Mouse (Mus musculus) C2C12 (cell line): ENCODE measurements at regions not wholly inside any gene's neighbourhood (a gene's known extent, or its start where the extent isn't known, plus 50 kb on each side); places are given as distances from the start of the nearest gene placed in this dataset.
"Not testable (repeated sequence)": the region's sequence is repeated elsewhere in the genome, so short reads cannot be mapped to it uniquely, and the experiment has no call there.

ENCODE experiments used
- H3K27me3 ChIP-seq: one replicate; pipeline ENCODE4 v1.6.1; 2011; ENCODE audit not compliant: control insufficient read depth, insufficient read depth, insufficient read length
- H3K36me3 ChIP-seq: one replicate; pipeline ENCODE4 v1.6.1; 2011; ENCODE audit not compliant: control insufficient read depth, insufficient read depth
- H3K4me3 ChIP-seq: one replicate; pipeline ENCODE4 v1.5.1; 2011; ENCODE audit warnings: mild to moderate bottlenecking, control low read depth; ENCODE audit not compliant: poor library complexity, insufficient read depth, severe bottlenecking
- H3K79me2 ChIP-seq: one replicate; pipeline ENCODE4 v1.6.1; 2011; ENCODE audit not compliant: control insufficient read depth, insufficient read depth
- H3K79me3 ChIP-seq: one replicate; pipeline ENCODE4 v1.6.1; 2011; ENCODE audit warnings: low read depth, control low read depth
- H3ac ChIP-seq: one replicate; pipeline ENCODE3; 2011; ENCODE audit warnings: low read depth; ENCODE audit not compliant: control insufficient read depth, insufficient read length
- CEBPB ChIP-seq: IDR thresholded peaks from one replicate; pipeline ENCODE4 v1.6.1; 2011; ENCODE audit warnings: low read depth, mild to moderate bottlenecking, control low read depth, moderate library complexity
- CTCF ChIP-seq: IDR thresholded peaks from one replicate; pipeline ENCODE4 v1.5.1; 2011; ENCODE audit not compliant: control insufficient read depth, insufficient read depth, insufficient read length
- FOSL1 ChIP-seq: IDR thresholded peaks from one replicate; pipeline ENCODE4 v1.8.0; 2011; ENCODE audit warnings: mild to moderate bottlenecking, low read length; ENCODE audit not compliant: poor library complexity, insufficient read depth, severe bottlenecking
- MAX ChIP-seq: IDR thresholded peaks from one replicate; pipeline ENCODE4 v1.6.1; 2011; ENCODE audit warnings: mild to moderate bottlenecking, control low read depth
- MYOD1 ChIP-seq: IDR thresholded peaks from one replicate; pipeline ENCODE4 v1.6.1; 2011; ENCODE audit warnings: low read depth; ENCODE audit not compliant: control insufficient read depth, insufficient read length
- MYOG ChIP-seq: IDR thresholded peaks from one replicate; pipeline ENCODE4 v1.6.1; 2011; ENCODE audit not compliant: control insufficient read depth, insufficient read length; ENCODE audit errors: extremely low read depth
- USF1 ChIP-seq: IDR thresholded peaks from one replicate; pipeline ENCODE4 v1.6.1; 2011; ENCODE audit warnings: low read depth, mild to moderate bottlenecking, control low read depth, moderate library complexity

- TF ChIP-seq USF1 (no peak), CTCF (peak; percentile 67), FOSL1 (no peak)
- no peak overlapping the region for H3ac ChIP-seq
- H3K79me3 ChIP-seq, result no peaks in the 10 kb centered on the region
- H3K4me3 ChIP-seq, result no peak overlapping the region
- H3K36me3 ChIP-seq, result no peaks in the 10 kb centered on the region
- H3K27me3 ChIP-seq, result no peaks in the 10 kb centered on the region
- no peaks in the 10 kb centered on the region for H3K79me2 ChIP-seq
Measured at GRCm38 (mm10) chr15:89730320-89730719, 111.3 kb downstream of the Syt10 start.

GRCm38 (mm10) chr15:89724356-89724755 is 117.3 kb downstream of the Syt10 start:
- H3K36me3 ChIP-seq, result no peaks in the 10 kb centered on the region
- H3K79me3 ChIP-seq, result no peaks in the 10 kb centered on the region
- no peak overlapping the region for H3ac ChIP-seq
- H3K27me3 ChIP-seq, result no peaks in the 10 kb centered on the region
- no peak overlapping the region for H3K4me3 ChIP-seq
- no peaks in the 10 kb centered on the region for H3K79me2 ChIP-seq
- TF ChIP-seq CTCF, result no peak
- no peak for TF ChIP-seq CEBPB
- TF ChIP-seq FOSL1, result no peak
- TF ChIP-seq MYOD1, result no peak
- no peak for TF ChIP-seq MAX
- no peak for TF ChIP-seq USF1
- no peak for TF ChIP-seq MYOG

- Histone ChIP-seq H3ac (no peak overlapping the region), H3K36me3 (no peaks in the 10 kb centered on the region)
Measured at GRCm38 (mm10) chr15:89697221-89697620, 105.5 kb upstream of the Rabl2 start.

GRCm38 (mm10) chr15:89676366-89676765 is 84.6 kb upstream of the Rabl2 start:
- no peaks in the 10 kb centered on the region for H3K79me2 ChIP-seq
- TF ChIP-seq MAX (no peak), FOSL1 (no peak), MYOG (no peak), USF1 (no peak), CEBPB (no peak), CTCF (no peak)
- no peak overlapping the region for H3K4me3 ChIP-seq
- H3K79me3 ChIP-seq, result no peaks in the 10 kb centered on the region
- no peaks in the 10 kb centered on the region for H3K36me3 ChIP-seq
- H3K27me3 ChIP-seq, result no peaks in the 10 kb centered on the region
- no peak overlapping the region for H3ac ChIP-seq

More at GRCm38 (mm10) chr15:89697221-89697620, 105.5 kb upstream of the Rabl2 start:
- TF ChIP-seq CTCF (no peak), MYOD1 (no peak), MAX (no peak), CEBPB (no peak), FOSL1 (no peak)
- Histone ChIP-seq H3K4me3 (no peak overlapping the region), H3K27me3 (no peaks in the 10 kb centered on the region), H3K79me3 (no peaks in the 10 kb centered on the region), H3K79me2 (no peaks in the 10 kb centered on the region)

GRCm38 (mm10) chr15:89656558-89656957 is 64.8 kb upstream of the Rabl2 start:
- not testable (repeated sequence) for H3K36me3 ChIP-seq, H3K79me3 ChIP-seq, H3K27me3 ChIP-seq, H3K4me3 ChIP-seq, H3ac ChIP-seq, H3K79me2 ChIP-seq
